Mouse (Mus musculus) CH12.LX (cell line): ENCODE results near the gene Slc45a3.

ENCODE experiments used
- CHD2 ChIP-seq: IDR thresholded peaks from 2 replicates; pipeline ENCODE4 v1.6.1; 2011; ENCODE audit warnings: low read length, improper control_type of control experiment
- CTCF ChIP-seq, 2 experiments: IDR thresholded peaks in 1 of 2; conservative IDR thresholded peaks in 1 of 2; 2 replicates each; pipeline ENCODE4 v1.5.1; 2011 to 2012; ENCODE audit warnings: low read depth in 2 of 2, low read length in 2 of 2, improper control_type of control experiment in 1 of 2, inconsistent platforms in 1 of 2, mild to moderate bottlenecking in 1 of 2, moderate library complexity in 1 of 2
- EP300 ChIP-seq: IDR thresholded peaks from 2 replicates; pipeline ENCODE4 v1.6.1; 2011; ENCODE audit warnings: low read length, improper control_type of control experiment
- JUND ChIP-seq: conservative IDR thresholded peaks from 2 replicates; pipeline ENCODE4 v1.6.1; 2011; ENCODE audit warnings: low read depth, low read length, improper control_type of control experiment
- KAT2A ChIP-seq: IDR thresholded peaks from 2 replicates; pipeline ENCODE4 v1.6.1; 2012; ENCODE audit warnings: low read length, improper control_type of control experiment, inconsistent platforms; ENCODE audit not compliant: insufficient replicate concordance
- MAFK ChIP-seq: IDR thresholded peaks from 2 replicates; pipeline ENCODE4 v1.6.1; 2011; ENCODE audit warnings: low read length, improper control_type of control experiment; ENCODE audit not compliant: insufficient replicate concordance
- NELFE ChIP-seq: IDR thresholded peaks from 2 replicates; pipeline ENCODE4 v1.6.1; 2011; ENCODE audit warnings: low read depth, low read length, improper control_type of control experiment
- NRF1 ChIP-seq: IDR thresholded peaks from 2 replicates; pipeline ENCODE4 v1.6.1; 2014; ENCODE audit warnings: low read depth, mild to moderate bottlenecking, inconsistent platforms, low read length, improper control_type of control experiment, moderate library complexity
- USF1 ChIP-seq: IDR thresholded peaks from 2 replicates; pipeline ENCODE4 v1.6.1; 2014; ENCODE audit warnings: low read depth, mild to moderate bottlenecking, inconsistent platforms, low read length, improper control_type of control experiment
- ZC3H11A ChIP-seq: IDR thresholded peaks from 2 replicates; pipeline ENCODE4 v1.6.1; 2012; ENCODE audit warnings: low read depth, mild to moderate bottlenecking, inconsistent platforms, low read length, improper control_type of control experiment

DNA sequence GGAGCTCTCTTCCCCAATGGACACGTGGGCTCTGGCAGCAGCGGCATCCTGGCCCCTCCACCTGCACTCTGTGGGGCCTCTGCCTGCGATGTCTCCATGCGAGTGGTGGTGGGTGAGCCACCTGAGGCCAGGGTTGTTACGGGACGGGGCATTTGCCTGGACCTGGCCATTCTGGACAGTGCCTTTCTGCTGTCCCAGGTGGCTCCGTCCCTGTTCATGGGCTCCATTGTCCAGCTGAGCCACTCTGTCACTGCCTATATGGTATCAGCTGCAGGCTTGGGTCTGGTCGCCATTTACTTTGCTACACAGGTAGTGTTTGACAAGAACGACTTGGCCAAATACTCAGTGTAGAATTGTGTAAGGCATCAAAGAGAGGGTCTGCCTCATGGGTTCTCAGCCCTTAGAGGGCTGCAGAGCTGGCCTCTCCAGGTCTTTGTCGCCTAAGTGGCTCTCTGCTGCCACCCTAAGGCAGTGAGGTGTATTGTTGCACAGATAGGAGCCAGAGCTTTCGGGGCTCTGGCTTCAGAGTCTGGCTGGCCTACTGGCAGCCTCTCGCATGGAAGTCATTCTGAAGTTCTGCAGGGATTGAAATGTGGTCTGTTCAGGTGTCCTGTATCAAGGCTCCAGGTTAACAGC, 18.7 kb downstream of the Slc45a3 start:
- TF ChIP-seq NRF1 = no peak
- peak; percentile 49; the same call in 1 of the 2 replicates for TF ChIP-seq NELFE
- TF ChIP-seq CTCF (conservative IDR thresholded peaks at IDR 0.05 in 1 of 2, IDR thresholded peaks at IDR 0.05 in 1 of 2; ENCODE audit: low read depth in 2 of 2, low read length in 2 of 2) = peak; percentile 80 to 96
- TF ChIP-seq USF1 = no peak
- TF ChIP-seq MAFK = no peak
- no peak for TF ChIP-seq EP300
- TF ChIP-seq CHD2 = 0 out of 2 replicates have a peak, but pooled peaks have one; percentile 30
- 0 out of 2 replicates have a peak, but pooled peaks have one; percentile 21 for TF ChIP-seq JUND
- peak; percentile 73 for TF ChIP-seq ZC3H11A
- no peak for TF ChIP-seq KAT2A
